In the genomic region with DNA sequence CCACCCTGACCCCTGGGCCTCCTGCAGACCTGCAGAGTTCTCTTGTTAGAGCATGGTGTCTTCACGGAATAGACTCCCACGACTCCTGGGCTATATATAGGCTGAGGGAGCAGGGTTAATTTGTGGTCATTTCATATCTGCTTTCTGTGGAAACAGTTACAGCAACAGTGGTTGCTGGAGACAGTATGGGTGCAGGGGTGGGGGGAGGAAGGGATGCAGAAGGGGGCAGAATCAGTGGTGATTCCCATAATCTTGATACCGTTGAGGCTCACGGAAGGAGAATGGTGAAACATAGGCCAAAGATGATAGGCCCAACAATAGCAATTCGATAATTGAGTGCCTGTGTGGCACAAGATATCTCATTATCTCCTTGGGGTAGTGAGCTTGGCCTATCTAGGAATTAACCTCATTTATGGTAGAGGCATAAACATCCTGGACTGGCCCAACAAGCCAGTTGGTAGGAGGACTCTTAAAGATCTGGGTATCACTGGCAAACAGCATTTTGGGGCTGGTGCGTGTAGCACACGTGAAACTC, we compare ENCODE assay signal across 27 mouse cellular contexts. TPM values are rescaled to one million over a fixed set of nuclear protein-coding genes. Genes with fewer than 3 reads are reported as not detected.
DNase-seq lines count a peak whose midpoint lies in the region; ATAC-seq lines count a peak whose summit lies in the region.
"Had no signal": no experiment of that assay in that cellular context is flagged by ENCODE, and none has a peak within 500 bp of the region (broad histone marks: within the 10 kb centered on the region; RNA-seq: fewer than 3 reads in every experiment).

No protein-coding gene starts in this region.

- DNase-seq in heart, postnatal 4 days, result no peak
- DNase-seq in c-Kit-positive CD71-positive TER-119-negative erythroid progenitor cells, embryonic 14.5 days (ENCODE audit: low read depth), result peak; percentile 51
- DNase-seq in liver, embryonic 13.5 days, result peak; percentile 34
- no peak for DNase-seq in layer of hippocampus, postnatal 36 days
- no peak for DNase-seq in left cerebral cortex, adult 18-20 months (ENCODE audit: low spot score in 2 of 2)
- no peak for DNase-seq in embryo, embryonic 10 days (ENCODE audit: low spot score)
- DNase-seq: adrenal gland, adult 2 months; cerebellum, adult 18-20 months; cerebellum, postnatal 14 days; embryo, embryonic 11 days; gastrocnemius, adult 2 months; kidney, postnatal 4 days; layer of hippocampus, adult 9-11 months; right cerebral cortex, postnatal 14 days; thymus, postnatal 14 days had no signal

- ATAC-seq in heart, embryonic 13.5 days (ENCODE audit: extremely low read depth, insufficient number of reproducible peaks, low FRiP score, low TSS enrichment), result no peak
- ATAC-seq in liver, embryonic 13.5 days (ENCODE audit: low read depth), result peak; percentile 71
- ATAC-seq: forebrain, embryonic 13.5 days; hindbrain, postnatal 0 days; intestine, embryonic 16.5 days; lung, postnatal 0 days; midbrain, embryonic 13.5 days; Patski had no signal

- H3K4me3 ChIP-seq in heart, embryonic 13.5 days, result no peak overlapping the region
- H3K4me3 ChIP-seq in liver, embryonic 13.5 days (replicated peaks), result no peak overlapping the region
- H3K4me3 ChIP-seq in megakaryocyte, embryonic 14.5 days (replicated peaks), result peak overlapping the region; percentile 9
- H3K4me3 ChIP-seq: forebrain, embryonic 13.5 days; gastrocnemius, adult 2 months; heart, embryonic 10.5 days; kidney, embryonic 15.5 days; limb, embryonic 10.5 days; midbrain, embryonic 13.5 days had no signal

- no peaks in the 10 kb centered on the region for H3K9me3 ChIP-seq in heart, embryonic 13.5 days
- H3K9me3 ChIP-seq in liver, embryonic 13.5 days (replicated peaks), result no peaks in the 10 kb centered on the region
- H3K9me3 ChIP-seq in megakaryocyte, embryonic 14.5 days, result no peaks in the 10 kb centered on the region
- H3K9me3 ChIP-seq: forebrain, embryonic 13.5 days; heart, embryonic 10.5 days; kidney, embryonic 15.5 days; limb, embryonic 10.5 days; midbrain, embryonic 13.5 days had no signal

- no peak overlapping the region for H3K4me2 ChIP-seq in heart, embryonic 13.5 days
- peak overlapping the region; percentile 13; the same call in 1 of the 2 replicates for H3K4me2 ChIP-seq in liver, embryonic 13.5 days
- H3K4me2 ChIP-seq: forebrain, embryonic 13.5 days; kidney, embryonic 15.5 days; midbrain, embryonic 13.5 days had no signal

- peak overlapping the region; percentile 81; the same call in 1 of the 2 replicates for H3K27ac ChIP-seq in heart, embryonic 13.5 days (replicated peaks)
- peak overlapping the region; percentile 86 for H3K27ac ChIP-seq in liver, embryonic 13.5 days
- H3K27ac ChIP-seq: forebrain, embryonic 13.5 days; gastrocnemius, adult 2 months; heart, embryonic 10.5 days; hindbrain, postnatal 0 days; kidney, embryonic 15.5 days; limb, embryonic 10.5 days; macrophage; midbrain, embryonic 13.5 days had no signal

- H3K9ac ChIP-seq in heart, embryonic 13.5 days, result peak overlapping the region; percentile 37; the same call in 1 of the 2 replicates
- H3K9ac ChIP-seq in liver, embryonic 13.5 days, result peak overlapping the region; percentile 61; the same call in 1 of the 2 replicates
- H3K9ac ChIP-seq: forebrain, embryonic 13.5 days; kidney, embryonic 15.5 days; midbrain, embryonic 13.5 days had no signal

- WGBS in heart, embryonic 13.5 days, result 63% methylated on average over 7 of the region's 7 CpGs
- 25% methylated on average over 7 of the region's 7 CpGs for WGBS in liver, embryonic 13.5 days (ENCODE audit: insufficient replicate concordance)

- peaks cover 35% of the 10 kb centered on the region for H3K4me1 ChIP-seq in heart, embryonic 13.5 days
- H3K4me1 ChIP-seq in liver, embryonic 13.5 days (replicated peaks), result peaks cover 57% of the 10 kb centered on the region
- H3K4me1 ChIP-seq in megakaryocyte, embryonic 14.5 days, result peaks cover 60% of the 10 kb centered on the region
- H3K4me1 ChIP-seq: forebrain, embryonic 13.5 days; kidney, embryonic 15.5 days; limb, embryonic 10.5 days; midbrain, embryonic 13.5 days had no signal

- H3K36me3 ChIP-seq in heart, embryonic 13.5 days, result peaks cover 90% of the 10 kb centered on the region
- H3K36me3 ChIP-seq in liver, embryonic 13.5 days, result peaks cover 92% of the 10 kb centered on the region
- H3K36me3 ChIP-seq in megakaryocyte, embryonic 14.5 days (replicated peaks; ENCODE audit: low read length), result peaks cover 91% of the 10 kb centered on the region

- H3K27me3 ChIP-seq in heart, embryonic 13.5 days (replicated peaks), result no peaks in the 10 kb centered on the region
- H3K27me3 ChIP-seq in liver, embryonic 13.5 days, result no peaks in the 10 kb centered on the region
- H3K27me3 ChIP-seq in megakaryocyte, embryonic 14.5 days (replicated peaks), result no peaks in the 10 kb centered on the region
- H3K27me3 ChIP-seq: forebrain, embryonic 13.5 days; kidney, embryonic 15.5 days; midbrain, embryonic 13.5 days; Patski had no signal

RNA-seq across cellular contexts. Expression of a gene that starts 17.5 kb away (rescaled TPM):
- polyA plus RNA-seq in heart, embryonic 13.5 days (2015; fragmentation: Nextera tagmentation; extraction: Ambion mirVana), result 99.5 and 102 TPM in 2 replicates
- 10 to 100 TPM; 76.7 to 80.0 TPM for total RNA-seq in heart, postnatal 4 days (2021)
- polyA plus RNA-seq in liver, embryonic 13.5 days (2015; fragmentation: Nextera tagmentation; extraction: Ambion mirVana), result 74.1 and 91.0 TPM in 2 replicates
- 5.8 and 14.3 TPM in 2 replicates for polyA plus RNA-seq in megakaryocyte, embryonic 14.5 days (2012; ENCODE audit: insufficient read depth, low replicate concordance)
- 10 to 100 TPM; 59.1 to 66.8 TPM for total RNA-seq in layer of hippocampus, postnatal 36 days (2021)
- total RNA-seq in left cerebral cortex, adult 18-20 months (2021), result 10 to 100 TPM; 50.3 to 50.9 TPM

RNA-seq across cellular contexts. Expression of a gene that starts 17.7 kb away (rescaled TPM):
- polyA plus RNA-seq in heart, embryonic 13.5 days (2015; fragmentation: Nextera tagmentation; extraction: Ambion mirVana), result 24.2 and 25.7 TPM in 2 replicates
- 10 to 100 TPM; 14.0 TPM for total RNA-seq in heart, postnatal 4 days (2021)
- polyA plus RNA-seq in liver, embryonic 13.5 days (2015; fragmentation: Nextera tagmentation; extraction: Ambion mirVana), result 19.8 and 22.1 TPM in 2 replicates
- 10.0 and 25.2 TPM in 2 replicates for polyA plus RNA-seq in megakaryocyte, embryonic 14.5 days (2012; ENCODE audit: insufficient read depth, low replicate concordance)
- total RNA-seq in layer of hippocampus, postnatal 36 days (2021), result 10 to 100 TPM; 27.1 to 27.3 TPM
- total RNA-seq in left cerebral cortex, adult 18-20 months (2021), result 10 to 100 TPM; 26.0 to 32.1 TPM

RNA-seq across cellular contexts. Expression of a gene that starts 36.0 kb away (rescaled TPM):
- 305 and 332 TPM in 2 replicates for polyA plus RNA-seq in heart, embryonic 13.5 days (2015; fragmentation: Nextera tagmentation; extraction: Ambion mirVana)
- total RNA-seq in heart, postnatal 4 days (2021), result 100 to 1,000 TPM; 282 to 294 TPM
- 179 and 196 TPM in 2 replicates for polyA plus RNA-seq in liver, embryonic 13.5 days (2015; fragmentation: Nextera tagmentation; extraction: Ambion mirVana)
- polyA plus RNA-seq in megakaryocyte, embryonic 14.5 days (2012; ENCODE audit: insufficient read depth, low replicate concordance), result 228 and 359 TPM in 2 replicates
- total RNA-seq in layer of hippocampus, postnatal 36 days (2021), result 100 to 1,000 TPM; 267 to 270 TPM
- 100 to 1,000 TPM; 269 to 280 TPM for total RNA-seq in left cerebral cortex, adult 18-20 months (2021)

Comparison
In these comparisons a context has a peak if more than half of its experiments do, and no peak if none do; other contexts are left out.
1. DNase-seq: peak in c-Kit-positive CD71-positive TER-119-negative erythroid progenitor cells, embryonic 14.5 days (single experiment) and liver, embryonic 13.5 days (single experiment); none in heart, postnatal 4 days (single experiment), layer of hippocampus, postnatal 36 days (0 of 2), left cerebral cortex, adult 18-20 months (0 of 2) and embryo, embryonic 10 days (single experiment).